Mouse (Mus musculus) kidney, postnatal 0 days (tissue): Measurements from ENCODE around the gene Nipal4. TPM values are rescaled to one million over a fixed set of nuclear protein-coding genes. Genes with fewer than 3 reads are reported as not detected.

Experiments used
- ATAC-seq: fragments of 200-750 bp; cut with Nextera tagmentation; replicated peaks from 2 replicates; pipeline ENCODE4 v1.8.0; 2017; ENCODE audit warnings: low read depth, moderate number of reproducible peaks, moderate TSS enrichment, moderate library complexity; ENCODE audit not compliant: low FRiP score
- DNase-seq: peaks from one replicate; pipeline ENCODE4 v3.0.0-alpha.2; 2016; ENCODE audit warnings: low spot score
- H3K27ac ChIP-seq: fragments of 300-500 bp; sonication (generic); 2 replicates; pipeline ENCODE4 v1.5.1; 2014; ENCODE audit warnings: mild to moderate bottlenecking
- H3K27me3 ChIP-seq: fragments of 300-500 bp; sonication (generic); 2 replicates; pipeline ENCODE4 v1.6.1; 2014; ENCODE audit warnings: low read length, mixed read lengths; ENCODE audit not compliant: insufficient read depth
- H3K36me3 ChIP-seq: fragments of 300-500 bp; sonication (generic); 2 replicates; pipeline ENCODE4 v1.6.1; 2014; ENCODE audit warnings: low read length, mixed read lengths; ENCODE audit not compliant: insufficient read depth
- H3K4me1 ChIP-seq: fragments of 300-500 bp; sonication (generic); replicated peaks from 2 replicates; pipeline ENCODE4 v1.6.1; 2014; ENCODE audit warnings: antibody characterized with exemption, low read length, mixed read lengths; ENCODE audit not compliant: insufficient read depth
- H3K4me2 ChIP-seq: fragments of 300-500 bp; sonication (generic); 2 replicates; pipeline ENCODE4 v1.6.1; 2014; ENCODE audit warnings: mild to moderate bottlenecking, low read length, moderate library complexity, mixed read lengths
- H3K4me3 ChIP-seq: fragments of 300-500 bp; sonication (generic); replicated peaks from 2 replicates; pipeline ENCODE4 v1.5.1; 2014; ENCODE audit warnings: low read depth, low read length
- H3K9ac ChIP-seq: fragments of 300-500 bp; sonication (generic); 2 replicates; pipeline ENCODE4 v1.6.1; 2014; ENCODE audit warnings: low read depth, low read length
- H3K9me3 ChIP-seq: fragments of 300-500 bp; sonication (generic); replicated peaks from 2 replicates; pipeline ENCODE4 v1.6.1; 2016; ENCODE audit warnings: low read length, inconsistent platforms, mixed read lengths
- CTCF ChIP-seq: IDR thresholded peaks from 2 replicates; pipeline ENCODE4 v1.5.1; 2016; ENCODE audit warnings: antibody characterized with exemption, low read depth, mild to moderate bottlenecking, moderate library complexity
- WGBS: fragments of 180-500 bp; shearing (Covaris S2); extraction: QIAGEN DNeasy Blood & Tissue Kit; methylation state at CpG from one replicate; pipeline ENCODE4 v1.1.7; 2014; 5-methylcytosine and 5-hydroxymethylcytosine counted together
- microRNA-seq: library from miRNA; unstranded; fragments of <30 nt; microRNA quantifications from one replicate; pipeline ENCODE4, GENCODE M21; 2016
- polyA plus RNA-seq: library from polyadenylated mRNA; unstranded; fragments of >200 nt; fragmentation: Nextera tagmentation; extraction: Ambion mirVana; gene quantifications from 2 replicates; pipeline ENCODE4 v1.2.1, GENCODE M21; 2015

Nipal4 gene
- polyA plus RNA-seq, 1 experiment from 2014 or later, result 0.76 TPM

- Histone ChIP-seq H3K9me3 (no peaks in the 10 kb centered on the region), H3K4me1 (no peaks in the 10 kb centered on the region), H3K4me3 (no peak overlapping the region), H3K36me3 (no peaks in the 10 kb centered on the region), H3K9ac (no peak overlapping the region), H3K27ac (no peak overlapping the region), H3K4me2 (no peak overlapping the region), H3K27me3 (no peaks in the 10 kb centered on the region)
- no peak for ATAC-seq
- 80% methylated on average over 1 of the region's 1 CpGs for WGBS
- no peak for DNase-seq
- TF ChIP-seq CTCF, result no peak
These were observed 55.4 kb downstream of the Nipal4 start for GRCm38 (mm10) chr11:46110945-46111287.

GRCm38 (mm10) chr11:46110156-46110944 is 56.0 kb downstream of the Nipal4 start:
- Histone ChIP-seq H3K4me3 (no peak overlapping the region), H3K36me3 (no peaks in the 10 kb centered on the region), H3K27me3 (no peaks in the 10 kb centered on the region), H3K4me2 (no peak overlapping the region), H3K4me1 (no peaks in the 10 kb centered on the region), H3K9me3 (no peaks in the 10 kb centered on the region), H3K9ac (no peak overlapping the region), H3K27ac (no peak overlapping the region)
- WGBS, result 71% methylated on average over 8 of the region's 8 CpGs
- TF ChIP-seq CTCF, result no peak
- DNase-seq, result no peak
- no peak for ATAC-seq

- Histone ChIP-seq H3K4me2 (no peak overlapping the region), H3K27me3 (no peaks in the 10 kb centered on the region), H3K9me3 (no peaks in the 10 kb centered on the region), H3K9ac (no peak overlapping the region), H3K4me3 (no peak overlapping the region), H3K4me1 (no peaks in the 10 kb centered on the region), H3K27ac (no peak overlapping the region), H3K36me3 (no peaks in the 10 kb centered on the region)
- no peak for TF ChIP-seq CTCF
- DNase-seq, result no peak
- no peak for ATAC-seq
- 88% methylated on average over 5 of the region's 5 CpGs for whole genome bisulfite sequencing
These were observed 57.1 kb downstream of the Nipal4 start for GRCm38 (mm10) chr11:46109206-46109605.

GRCm38 (mm10) chr11:46107046-46107445 is 59.3 kb downstream of the Nipal4 start:
- no peaks in the 10 kb centered on the region for H3K9me3 ChIP-seq
- H3K4me3 ChIP-seq, result no peak overlapping the region
- ATAC-seq (no peak), DNase-seq (no peak)
- H3K4me1 ChIP-seq, result no peaks in the 10 kb centered on the region
- no peaks in the 10 kb centered on the region for H3K36me3 ChIP-seq
- H3K9ac ChIP-seq, result no peak overlapping the region
- H3K27me3 ChIP-seq, result no peaks in the 10 kb centered on the region
- TF ChIP-seq CTCF, result no peak
- H3K4me2 ChIP-seq, result no peak overlapping the region
- WGBS, result 96% methylated on average over 1 of the region's 1 CpGs
- no peak overlapping the region for H3K27ac ChIP-seq

GRCm38 (mm10) chr11:46102107-46102506 is 64.2 kb downstream of the Nipal4 start:
- H3K27me3 ChIP-seq, result no peaks in the 10 kb centered on the region
- H3K4me2 ChIP-seq, result no peak overlapping the region
- H3K4me3 ChIP-seq, result no peak overlapping the region
- H3K9me3 ChIP-seq, result no peaks in the 10 kb centered on the region
- DNase-seq, result no peak
- ATAC-seq, result no peak
- 0 out of 2 replicates have a peak, but pooled peaks cover 7% of the 10 kb centered on the region for H3K36me3 ChIP-seq
- 46% methylated on average over 6 of the region's 6 CpGs for WGBS
- H3K27ac ChIP-seq, result no peak overlapping the region
- TF ChIP-seq CTCF, result no peak
- no peak overlapping the region for H3K9ac ChIP-seq
- H3K4me1 ChIP-seq, result no peaks in the 10 kb centered on the region

Small RNA genes lying within 50 kb of the gene (microRNA-seq; reads per million reads assigned to microRNA genes)
- not detected for gene Mir7239
- gene Mir8100, result not detected

Other genes starting within 250 kb of the Nipal4 start
- gene Lsm11, start 221.6 kb downstream of the Nipal4 start, polyA plus RNA-seq, result 4.1 and 4.3 TPM in 2 replicates
- gene Thg1l, start 211.0 kb downstream of the Nipal4 start, polyA plus RNA-seq, result 12.1 and 12.4 TPM in 2 replicates
- 0.18 and 0.26 TPM in 2 replicates for gene Sox30, start 186.2 kb downstream of the Nipal4 start, polyA plus RNA-seq
- 6.0 and 6.2 TPM in 2 replicates for gene Gm12166, start 114.2 kb downstream of the Nipal4 start, polyA plus RNA-seq
- 6.5 and 8.1 TPM in 2 replicates for gene Adam19, start 110.5 kb downstream of the Nipal4 start, polyA plus RNA-seq
- 0.11 TPM in 2 replicates for gene Fndc9, start 69.0 kb upstream of the Nipal4 start, polyA plus RNA-seq
- gene Cyfip2, start 146.4 kb upstream of the Nipal4 start, polyA plus RNA-seq, result 17.4 and 19.2 TPM in 2 replicates
- gene Itk, start 223.0 kb upstream of the Nipal4 start, polyA plus RNA-seq, result 0.04 and 0.05 TPM in 2 replicates
- gene Fam71b, start 230.1 kb upstream of the Nipal4 start, polyA plus RNA-seq, result not detected in 2 replicates